Mouse (Mus musculus): ENCODE data around the gene Slx4ip. TPM values are rescaled to one million over a fixed set of nuclear protein-coding genes. Genes with fewer than 3 reads are reported as not detected.

Slx4ip gene
- total and polyA plus RNA-seq, 2 experiments from 2014 or later, result 7.0 to 8.1 TPM

DNA sequence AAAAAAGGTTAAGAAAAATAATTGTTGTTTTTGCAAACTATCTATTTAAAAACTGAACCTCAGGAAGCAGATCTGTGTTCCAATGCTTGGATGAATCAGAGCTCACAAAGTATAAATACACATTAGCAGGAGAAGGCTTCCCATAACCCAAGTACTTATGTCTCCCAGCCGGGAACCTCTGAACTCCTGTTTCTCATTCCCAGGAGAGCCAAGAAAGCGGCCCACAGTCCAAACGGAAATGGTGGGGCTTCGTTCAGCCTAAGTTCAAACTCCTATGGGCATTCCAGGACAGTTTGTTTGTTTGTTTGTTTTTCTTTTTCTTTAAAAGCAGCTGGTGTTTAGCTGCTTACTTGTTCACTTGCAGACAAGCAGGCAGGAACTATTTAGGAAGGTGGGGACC, 187.8 kb downstream of the Slx4ip start:
- H3K4me3 ChIP-seq (ENCODE audit: low read length), result no peak overlapping the region
- H3K36me3 ChIP-seq (ENCODE audit: insufficient read depth, low read length), result no peaks in the 10 kb centered on the region
- no peak for ATAC-seq
- H3K27me3 ChIP-seq (ENCODE audit: insufficient read depth, low read length), result no peaks in the 10 kb centered on the region
- H3K4me1 ChIP-seq (ENCODE audit: insufficient read depth, low read length), result peaks cover 5% of the 10 kb centered on the region
- H3K9me3 ChIP-seq (ENCODE audit: low read length), result no peaks in the 10 kb centered on the region
- TF ChIP-seq CTCF (IDR thresholded peaks at IDR 0.05; ENCODE audit: low read depth), result no peak
- no peak for DNase-seq (ENCODE audit: low spot score)
- H3K4me2 ChIP-seq (ENCODE audit: low read depth, low read length), result no peak overlapping the region
- no peak overlapping the region for H3K9ac ChIP-seq (replicated peaks; ENCODE audit: low read length)
- 70% methylated on average over 4 of the region's 4 CpGs for WGBS
- no peak overlapping the region for H3K27ac ChIP-seq

DNA sequence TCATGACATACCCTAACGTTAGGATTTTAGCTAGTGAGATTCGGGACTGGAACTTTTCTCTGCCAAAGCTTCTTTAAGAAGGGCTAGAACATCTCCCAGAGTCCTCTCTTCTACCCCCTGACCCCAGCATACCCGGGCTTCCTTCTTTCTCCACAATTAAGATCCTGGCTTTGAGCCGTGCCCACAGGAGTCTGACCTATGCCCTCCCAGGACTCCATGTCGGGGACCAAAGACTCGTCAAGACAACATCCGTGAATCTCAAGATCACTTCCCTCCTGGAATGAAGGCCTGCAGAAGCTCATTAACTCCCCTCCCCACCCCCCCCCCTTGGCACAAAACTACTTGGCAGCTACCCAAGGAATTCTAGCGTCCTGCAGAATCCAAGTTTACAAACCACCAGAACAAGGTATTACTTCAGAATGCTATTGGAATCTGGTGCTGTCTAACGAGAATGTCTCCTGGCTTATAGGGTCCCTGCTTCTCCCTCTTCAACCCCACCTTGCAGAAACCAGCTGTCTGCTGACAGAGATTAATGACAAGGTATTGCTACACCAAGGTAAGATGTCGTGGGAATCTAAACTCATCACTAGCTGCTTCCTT, 188.8 kb downstream of the Slx4ip start:
- Histone ChIP-seq H3K9ac (replicated peaks; ENCODE audit: low read length) (no peak overlapping the region), H3K27me3 (ENCODE audit: insufficient read depth, low read length) (no peaks in the 10 kb centered on the region), H3K27ac (no peak overlapping the region), H3K4me1 (ENCODE audit: insufficient read depth, low read length) (peaks cover 2% of the 10 kb centered on the region; the same call in 1 of the 2 replicates), H3K9me3 (ENCODE audit: low read length) (no peaks in the 10 kb centered on the region), H3K4me2 (ENCODE audit: low read depth, low read length) (no peak overlapping the region), H3K4me3 (ENCODE audit: low read length) (no peak overlapping the region), H3K36me3 (ENCODE audit: insufficient read depth, low read length) (no peaks in the 10 kb centered on the region)
- DNase-seq (ENCODE audit: low spot score), result no peak
- 26% methylated on average over 10 of the region's 10 CpGs for WGBS
- no peak for TF ChIP-seq CTCF (IDR thresholded peaks at IDR 0.05; ENCODE audit: low read depth)
- no peak for ATAC-seq

DNA sequence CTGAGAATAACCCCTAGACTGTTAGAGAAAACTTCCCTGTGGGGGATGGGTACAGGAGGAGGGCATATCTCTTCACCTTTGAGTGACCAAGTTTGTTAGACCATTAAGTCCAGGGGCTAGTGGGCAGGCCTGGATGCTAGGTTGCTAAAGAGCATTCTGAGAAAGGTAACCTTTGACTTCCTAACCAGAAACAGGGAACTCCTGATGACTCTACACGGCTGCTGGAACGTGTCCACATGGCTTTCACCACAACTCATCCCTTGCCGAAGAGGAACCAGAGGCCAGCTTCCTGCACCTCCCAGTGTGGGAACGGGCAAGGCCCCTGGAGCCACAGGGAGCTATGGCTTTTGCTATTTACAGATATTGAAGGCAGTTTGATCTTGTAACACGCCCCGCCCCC, 189.4 kb downstream of the Slx4ip start:
- no peak overlapping the region for H3K4me3 ChIP-seq (ENCODE audit: low read length)
- H3K27me3 ChIP-seq (ENCODE audit: insufficient read depth, low read length), result no peaks in the 10 kb centered on the region
- H3K27ac ChIP-seq, result no peak overlapping the region
- no peaks in the 10 kb centered on the region for H3K36me3 ChIP-seq (ENCODE audit: insufficient read depth, low read length)
- H3K9me3 ChIP-seq (ENCODE audit: low read length), result no peaks in the 10 kb centered on the region
- WGBS, result 63% methylated on average over 6 of the region's 6 CpGs
- no peak overlapping the region for H3K4me2 ChIP-seq (ENCODE audit: low read depth, low read length)
- no peak for ATAC-seq
- TF ChIP-seq CTCF (IDR thresholded peaks at IDR 0.05; ENCODE audit: low read depth), result no peak
- no peak overlapping the region for H3K9ac ChIP-seq (replicated peaks; ENCODE audit: low read length)
- DNase-seq (ENCODE audit: low spot score), result no peak
- H3K4me1 ChIP-seq (ENCODE audit: insufficient read depth, low read length), result peaks cover 2% of the 10 kb centered on the region; the same call in 1 of the 2 replicates

DNA sequence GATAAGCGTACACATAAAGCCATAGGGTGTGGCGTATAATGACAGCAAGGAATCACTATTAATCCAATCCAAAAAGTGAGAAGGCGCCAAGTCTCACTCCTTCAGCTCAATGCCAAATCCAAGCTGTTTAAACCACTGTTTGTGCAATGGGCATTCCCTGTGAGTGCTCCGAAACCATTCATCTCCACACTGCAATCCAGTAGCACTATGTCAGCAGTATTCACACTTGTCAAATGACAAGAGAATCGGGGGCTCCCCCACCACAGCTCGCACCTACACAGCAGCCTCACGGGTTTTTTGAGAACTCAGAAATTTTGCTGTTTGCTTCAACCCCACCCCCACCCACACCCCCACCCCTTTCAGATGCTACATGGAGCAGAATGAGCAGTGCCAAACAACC, 190.0 kb downstream of the Slx4ip start:
- Histone ChIP-seq H3K4me1 (ENCODE audit: insufficient read depth, low read length) (peaks cover 2% of the 10 kb centered on the region; the same call in 1 of the 2 replicates), H3K9me3 (ENCODE audit: low read length) (no peaks in the 10 kb centered on the region), H3K27ac (no peak overlapping the region), H3K27me3 (ENCODE audit: insufficient read depth, low read length) (no peaks in the 10 kb centered on the region), H3K36me3 (ENCODE audit: insufficient read depth, low read length) (no peaks in the 10 kb centered on the region), H3K9ac (replicated peaks; ENCODE audit: low read length) (no peak overlapping the region), H3K4me2 (ENCODE audit: low read depth, low read length) (no peak overlapping the region), H3K4me3 (ENCODE audit: low read length) (no peak overlapping the region)
- DNase-seq (ENCODE audit: low spot score), result no peak
- ATAC-seq, result no peak
- WGBS, result 73% methylated on average over 7 of the region's 7 CpGs
- no peak for TF ChIP-seq CTCF (IDR thresholded peaks at IDR 0.05; ENCODE audit: low read depth)

DNA sequence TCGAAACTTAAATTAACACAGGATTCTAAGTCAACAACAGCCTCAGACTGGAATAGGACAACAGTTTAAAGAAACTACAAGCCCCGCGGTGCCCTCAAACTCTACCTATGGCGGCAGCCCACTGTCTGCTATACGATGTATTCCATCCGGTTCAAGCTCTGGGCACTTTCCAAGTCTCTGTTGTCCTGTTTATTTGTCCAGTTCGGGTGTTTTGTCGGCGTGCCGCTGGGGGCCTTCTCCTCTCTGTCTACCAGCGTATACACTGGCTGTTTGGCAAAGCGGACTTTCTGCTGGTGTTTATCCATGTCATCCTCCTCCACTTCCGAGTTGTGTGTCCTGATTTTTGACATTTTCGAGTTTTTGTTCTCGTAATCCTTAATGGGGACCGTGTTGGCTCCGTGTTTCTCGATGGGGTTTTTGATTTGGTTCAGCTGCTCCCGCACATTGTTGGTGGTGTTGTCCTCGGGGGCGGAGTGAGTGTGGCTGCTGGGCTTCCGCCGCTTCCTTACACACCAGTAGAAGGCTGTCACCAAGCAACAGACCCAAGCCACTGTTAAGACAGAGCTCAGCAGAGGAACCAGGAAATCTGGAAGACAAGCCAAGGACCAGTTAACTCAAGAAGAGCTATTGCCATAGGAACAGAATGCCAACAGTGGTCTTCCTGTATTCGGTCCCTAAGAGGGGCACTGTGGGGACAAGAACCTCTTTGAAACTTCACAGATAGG, 192.0 kb downstream of the Slx4ip start:
- no peaks in the 10 kb centered on the region for H3K9me3 ChIP-seq (ENCODE audit: low read length)
- TF ChIP-seq CTCF (IDR thresholded peaks at IDR 0.05; ENCODE audit: low read depth), result no peak
- peak; percentile 85 for ATAC-seq
- H3K9ac ChIP-seq (replicated peaks; ENCODE audit: low read length), result no peak overlapping the region
- H3K36me3 ChIP-seq (ENCODE audit: insufficient read depth, low read length), result no peaks in the 10 kb centered on the region
- H3K4me2 ChIP-seq (ENCODE audit: low read depth, low read length), result peak overlapping the region; percentile 33; the same call in 1 of the 2 replicates
- H3K27me3 ChIP-seq (ENCODE audit: insufficient read depth, low read length), result no peaks in the 10 kb centered on the region
- WGBS, result 67% methylated on average over 24 of the region's 24 CpGs
- peaks cover 2% of the 10 kb centered on the region; the same call in 1 of the 2 replicates for H3K4me1 ChIP-seq (ENCODE audit: insufficient read depth, low read length)
- no peak overlapping the region for H3K4me3 ChIP-seq (ENCODE audit: low read length)
- 0 out of 2 replicates have a peak overlapping the region, but pooled peaks have one; percentile 11 for H3K27ac ChIP-seq
- DNase-seq (ENCODE audit: low spot score), result peak; percentile 62

DNA sequence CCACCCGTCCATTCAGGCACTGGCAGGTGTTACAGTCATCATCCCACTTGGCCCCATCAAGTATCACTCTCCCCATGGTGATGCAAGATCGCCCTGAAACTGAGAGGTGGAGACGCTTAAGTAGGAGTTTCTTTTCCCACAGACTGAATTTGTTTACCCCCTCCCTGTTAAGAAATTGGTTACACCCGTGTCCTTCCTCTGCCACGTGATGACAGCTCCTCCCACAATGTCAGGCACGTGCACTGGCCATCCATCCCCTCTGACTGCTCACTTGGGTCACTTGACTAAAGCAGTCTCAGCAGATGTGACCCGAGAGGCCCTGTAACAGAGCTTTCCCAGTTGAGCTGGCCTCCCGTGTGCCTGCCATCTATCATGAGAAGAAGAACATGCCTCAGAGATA, 194.2 kb downstream of the Slx4ip start:
- no peak overlapping the region for H3K4me2 ChIP-seq (ENCODE audit: low read depth, low read length)
- no peak overlapping the region for H3K9ac ChIP-seq (replicated peaks; ENCODE audit: low read length)
- WGBS, result 69% methylated on average over 8 of the region's 8 CpGs
- no peaks in the 10 kb centered on the region for H3K9me3 ChIP-seq (ENCODE audit: low read length)
- no peak overlapping the region for H3K4me3 ChIP-seq (ENCODE audit: low read length)
- no peaks in the 10 kb centered on the region for H3K4me1 ChIP-seq (ENCODE audit: insufficient read depth, low read length)
- H3K27me3 ChIP-seq (ENCODE audit: insufficient read depth, low read length), result no peaks in the 10 kb centered on the region
- no peaks in the 10 kb centered on the region for H3K36me3 ChIP-seq (ENCODE audit: insufficient read depth, low read length)
- DNase-seq (ENCODE audit: low spot score), result no peak
- ATAC-seq, result no peak
- no peak overlapping the region for H3K27ac ChIP-seq
- no peak for TF ChIP-seq CTCF (IDR thresholded peaks at IDR 0.05; ENCODE audit: low read depth)

Data from hindbrain, postnatal 0 days (tissue).